Mouse (Mus musculus) stomach, embryonic 14.5 days (tissue): Measurements from ENCODE around the gene AI413582. TPM values are rescaled to one million over a fixed set of nuclear protein-coding genes. Genes with fewer than 3 reads are reported as not detected.

ENCODE experiments used
- ATAC-seq: fragments of 200-750 bp; cut with Nextera tagmentation; 2 replicates; pipeline ENCODE4 v1.8.0; 2017; ENCODE audit warnings: low read depth, moderate TSS enrichment; ENCODE audit not compliant: insufficient number of reproducible peaks, insufficient read depth, low FRiP score
- H3K27ac ChIP-seq: fragments of 300-500 bp; sonication (generic); 2 replicates; pipeline ENCODE4 v1.5.1; 2014; ENCODE audit warnings: mild to moderate bottlenecking, low read length, moderate library complexity, mixed read lengths
- H3K27me3 ChIP-seq: fragments of 300-500 bp; sonication (generic); 2 replicates; pipeline ENCODE4 v1.6.1; 2014; ENCODE audit warnings: low read length, control low read depth, mixed read lengths; ENCODE audit not compliant: control insufficient read depth, insufficient read depth
- H3K36me3 ChIP-seq: fragments of 300-500 bp; sonication (generic); 2 replicates; pipeline ENCODE4 v1.6.1; 2014; ENCODE audit warnings: mild to moderate bottlenecking, control low read depth, low read length, moderate library complexity, mixed read lengths; ENCODE audit not compliant: control insufficient read depth, insufficient read depth
- H3K4me1 ChIP-seq: fragments of 300-500 bp; sonication (generic); 2 replicates; pipeline ENCODE4 v1.6.1; 2014; ENCODE audit warnings: low read length, control low read depth, mixed read lengths; ENCODE audit not compliant: control insufficient read depth, insufficient read depth
- H3K4me2 ChIP-seq: fragments of 300-500 bp; sonication (generic); replicated peaks from 2 replicates; pipeline ENCODE4 v1.6.1; 2014; ENCODE audit warnings: low read depth, low read length, control low read depth
- H3K4me3 ChIP-seq: fragments of 300-500 bp; sonication (generic); 2 replicates; pipeline ENCODE4 v1.5.1; 2014; ENCODE audit warnings: low read depth, low read length, control low read depth
- H3K9ac ChIP-seq: fragments of 300-500 bp; sonication (generic); replicated peaks from 2 replicates; pipeline ENCODE4 v1.6.1; 2014; ENCODE audit warnings: low read depth, mild to moderate bottlenecking, control low read depth, low read length, moderate library complexity, mixed read lengths
- H3K9me3 ChIP-seq: fragments of 300-500 bp; sonication (generic); 2 replicates; pipeline ENCODE4 v1.6.1; 2016; ENCODE audit warnings: low read depth, low read length, control low read depth; ENCODE audit not compliant: control insufficient read depth
- WGBS: fragments of 180-500 bp; shearing (Covaris S2); extraction: QIAGEN DNeasy Blood & Tissue Kit; methylation state at CpG from one replicate; pipeline ENCODE4 v1.1.7; 2014; 5-methylcytosine and 5-hydroxymethylcytosine counted together
- polyA plus RNA-seq: library from polyadenylated mRNA; unstranded; fragments of >200 nt; fragmentation: Nextera tagmentation; extraction: Ambion mirVana; gene quantifications from 2 replicates; pipeline ENCODE4 v1.2.1, GENCODE M21; 2014

The AI413582 gene
- polyA plus RNA-seq, 1 experiment from 2014 or later = 24.3 TPM

DNA sequence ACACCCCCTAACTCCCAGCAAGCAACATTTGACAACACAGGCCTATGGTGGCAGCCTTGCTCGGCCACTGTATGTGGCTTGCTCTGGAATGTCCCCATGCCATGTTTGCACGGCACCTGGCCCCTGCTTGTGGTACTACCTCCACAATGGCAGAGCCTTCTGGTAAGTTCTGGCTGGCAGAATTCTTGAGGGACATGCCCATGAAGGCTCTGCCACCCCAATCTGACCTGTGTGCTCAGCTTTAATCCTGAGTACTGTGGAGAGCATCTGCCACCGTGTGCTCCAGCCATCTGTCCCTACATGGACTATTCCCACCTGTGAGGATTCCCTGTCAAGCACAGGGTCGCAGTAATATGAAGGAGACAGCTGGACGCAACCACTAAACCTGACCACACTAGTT is 35.3 kb upstream of the AI413582 start:
- Histone ChIP-seq H3K9ac (no peak overlapping the region), H3K4me3 (no peak overlapping the region), H3K4me2 (no peak overlapping the region), H3K9me3 (no peaks in the 10 kb centered on the region), H3K27me3 (no peaks in the 10 kb centered on the region), H3K27ac (no peak overlapping the region), H3K36me3 (peaks cover 10% of the 10 kb centered on the region), H3K4me1 (no peaks in the 10 kb centered on the region)
- WGBS = 70% methylated on average over 5 of the region's 5 CpGs
- ATAC-seq = no peak

DNA sequence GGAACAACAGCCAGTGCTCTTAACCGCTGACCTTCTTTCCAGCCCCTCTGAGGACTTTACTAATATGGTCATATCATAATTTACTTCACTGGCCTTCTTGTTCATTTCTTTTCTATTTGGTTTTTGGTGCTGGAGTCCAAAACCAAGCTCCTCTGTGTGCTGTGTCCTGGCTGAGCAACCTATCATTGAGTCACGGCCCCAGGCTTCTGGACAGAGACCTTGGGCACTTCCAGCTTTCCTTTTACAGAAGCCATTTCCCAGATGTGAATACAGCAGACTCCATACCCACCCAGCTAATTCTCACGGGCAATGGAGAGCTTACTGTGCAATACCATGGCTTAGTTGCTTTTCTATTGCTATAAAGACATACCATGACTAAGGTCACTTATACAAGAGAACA is 34.7 kb upstream of the AI413582 start:
- H3K9me3 ChIP-seq = no peaks in the 10 kb centered on the region
- WGBS = 89% methylated on average over 3 of the region's 3 CpGs
- ATAC-seq = no peak
- H3K4me1 ChIP-seq = no peaks in the 10 kb centered on the region
- peaks cover 13% of the 10 kb centered on the region for H3K36me3 ChIP-seq
- H3K27me3 ChIP-seq = no peaks in the 10 kb centered on the region
- no peak overlapping the region for H3K27ac ChIP-seq
- H3K4me3 ChIP-seq = no peak overlapping the region
- H3K4me2 ChIP-seq = no peak overlapping the region
- H3K9ac ChIP-seq = no peak overlapping the region

GRCm38 (mm10) chr17:27596376-27597190 is 31.0 kb upstream of the AI413582 start:
- Histone ChIP-seq H3K27ac (no peak overlapping the region), H3K4me2 (no peak overlapping the region), H3K4me1 (no peaks in the 10 kb centered on the region), H3K27me3 (no peaks in the 10 kb centered on the region), H3K9ac (no peak overlapping the region), H3K36me3 (peaks cover 42% of the 10 kb centered on the region), H3K9me3 (no peaks in the 10 kb centered on the region), H3K4me3 (no peak overlapping the region)
- WGBS = 58% methylated on average over 21 of the region's 21 CpGs
- no peak for ATAC-seq

- no peak overlapping the region for H3K4me2 ChIP-seq
- no peak overlapping the region for H3K9ac ChIP-seq
- H3K27ac ChIP-seq = no peak overlapping the region
- no peak for ATAC-seq
- WGBS = 86% methylated on average over 15 of the region's 15 CpGs
- H3K36me3 ChIP-seq = peaks cover 45% of the 10 kb centered on the region
- no peaks in the 10 kb centered on the region for H3K9me3 ChIP-seq
- no peaks in the 10 kb centered on the region for H3K27me3 ChIP-seq
- no peak overlapping the region for H3K4me3 ChIP-seq
- no peaks in the 10 kb centered on the region for H3K4me1 ChIP-seq
Observed at GRCm38 (mm10) chr17:27595659-27596375, 30.3 kb upstream of the AI413582 start.

- H3K4me3 ChIP-seq = no peak overlapping the region
- H3K4me1 ChIP-seq = no peaks in the 10 kb centered on the region
- H3K4me2 ChIP-seq = no peak overlapping the region
- ATAC-seq = no peak
- no peaks in the 10 kb centered on the region for H3K27me3 ChIP-seq
- 98% methylated on average over 7 of the region's 7 CpGs for WGBS
- no peak overlapping the region for H3K27ac ChIP-seq
- H3K9me3 ChIP-seq = no peaks in the 10 kb centered on the region
- H3K36me3 ChIP-seq = peaks cover 57% of the 10 kb centered on the region
- H3K9ac ChIP-seq = no peak overlapping the region
Observed at GRCm38 (mm10) chr17:27592565-27592910, 27.0 kb upstream of the AI413582 start.

DNA sequence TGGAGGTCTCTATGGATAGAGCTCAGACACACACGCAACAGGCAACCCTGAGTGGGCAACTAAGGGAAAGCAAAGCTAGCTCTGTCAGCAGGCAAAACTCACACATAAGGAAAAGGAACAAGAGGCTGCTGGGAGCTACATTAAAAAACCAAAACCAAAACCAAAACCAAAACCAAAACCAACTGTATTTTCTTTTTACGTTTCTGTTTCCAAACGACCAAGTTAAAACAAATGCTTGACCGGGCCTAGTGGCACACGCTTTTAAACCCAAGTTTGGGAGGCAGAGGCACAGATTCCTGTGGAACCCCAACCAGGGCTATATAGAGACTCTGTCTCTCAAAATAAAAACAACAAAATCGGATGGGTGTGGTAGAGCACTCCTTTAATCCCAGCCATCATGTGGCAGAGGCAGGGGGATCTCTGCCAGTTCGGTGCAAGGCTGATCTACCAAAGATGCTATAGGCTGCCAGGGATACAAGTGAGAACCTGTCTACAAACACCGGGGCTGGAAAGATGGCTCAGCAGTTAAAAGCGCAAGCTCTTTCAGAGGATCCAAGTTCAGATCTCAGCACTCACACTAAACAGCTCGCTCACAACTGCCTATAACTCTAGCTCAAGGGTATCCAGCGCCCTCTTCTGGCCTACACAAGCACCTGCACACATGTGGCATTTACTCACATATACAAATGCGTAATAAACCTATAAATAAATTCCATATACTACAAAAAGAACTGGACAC is 26.4 kb upstream of the AI413582 start:
- H3K36me3 ChIP-seq = peaks cover 57% of the 10 kb centered on the region
- no peak overlapping the region for H3K4me2 ChIP-seq
- no peak overlapping the region for H3K9ac ChIP-seq
- 90% methylated on average over 12 of the region's 12 CpGs for WGBS
- H3K9me3 ChIP-seq = no peaks in the 10 kb centered on the region
- H3K4me1 ChIP-seq = no peaks in the 10 kb centered on the region
- no peak for ATAC-seq
- H3K27me3 ChIP-seq = no peaks in the 10 kb centered on the region
- H3K4me3 ChIP-seq = no peak overlapping the region
- H3K27ac ChIP-seq = no peak overlapping the region

GRCm38 (mm10) chr17:27588231-27588630 is 22.7 kb upstream of the AI413582 start:
- Histone ChIP-seq H3K9ac (no peak overlapping the region), H3K9me3 (no peaks in the 10 kb centered on the region), H3K4me3 (no peak overlapping the region), H3K4me2 (no peak overlapping the region), H3K36me3 (peaks cover 35% of the 10 kb centered on the region), H3K27me3 (no peaks in the 10 kb centered on the region), H3K4me1 (no peaks in the 10 kb centered on the region), H3K27ac (no peak overlapping the region)
- no peak for ATAC-seq
- WGBS = 81% methylated on average over 8 of the region's 8 CpGs

DNA sequence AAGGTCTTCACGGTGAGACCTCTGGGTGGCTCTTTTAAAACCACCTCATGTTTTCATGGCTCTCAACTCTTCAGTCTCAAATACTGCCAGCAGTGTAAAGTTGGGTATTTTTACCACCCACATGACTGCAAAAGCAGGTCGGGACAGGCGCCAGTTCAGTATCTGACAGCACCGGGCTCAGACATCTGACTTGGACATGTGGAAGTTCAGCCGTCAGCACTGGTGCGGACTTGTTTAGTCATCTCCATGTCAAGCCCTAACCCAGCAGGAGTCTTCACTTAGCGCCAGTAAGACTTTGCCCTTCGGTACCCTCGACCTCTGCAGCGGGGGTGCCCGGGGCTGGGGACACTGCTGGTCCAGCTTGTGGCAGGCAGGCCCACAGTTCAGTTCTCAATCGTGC is 21.7 kb upstream of the AI413582 start:
- Histone ChIP-seq H3K4me2 (no peak overlapping the region), H3K9me3 (no peaks in the 10 kb centered on the region), H3K4me1 (no peaks in the 10 kb centered on the region), H3K27me3 (no peaks in the 10 kb centered on the region), H3K4me3 (no peak overlapping the region), H3K27ac (no peak overlapping the region), H3K9ac (no peak overlapping the region), H3K36me3 (peaks cover 33% of the 10 kb centered on the region)
- WGBS = 81% methylated on average over 12 of the region's 12 CpGs
- ATAC-seq = no peak
